Mouse (Mus musculus) CH12.LX (cell line): ENCODE results near the gene Dhrs1. TPM values are rescaled to one million over a fixed set of nuclear protein-coding genes. Genes with fewer than 3 reads are reported as not detected.

Experiments used
- DNase-seq: peaks from one replicate; pipeline ENCODE4 v3.0.0-alpha.2; 2013; ENCODE audit errors: extremely low read depth
- H3K27ac ChIP-seq: 2 replicates; pipeline ENCODE4 v1.5.1; 2012; ENCODE audit warnings: low read depth, mild to moderate bottlenecking, control low read depth, moderate library complexity; ENCODE audit not compliant: insufficient read depth
- H3K27me3 ChIP-seq: replicated peaks from 2 replicates; pipeline ENCODE3; 2012; ENCODE audit warnings: inconsistent platforms
- H3K36me3 ChIP-seq, 2 experiments: replicated peaks in 1 of 2; 2 replicates each; pipeline versions ENCODE3 to v1.6.1; 2012; ENCODE audit warnings: inconsistent platforms in 1 of 2, low read length in 1 of 2, mild to moderate bottlenecking in 1 of 2, mixed read lengths in 1 of 2, moderate library complexity in 1 of 2; ENCODE audit not compliant: control insufficient read depth in 1 of 2, insufficient read depth in 1 of 2
- H3K4me1 ChIP-seq, 2 experiments: 2 replicates each; pipeline ENCODE4 v1.6.1; 2012; ENCODE audit warnings: inconsistent platforms in 1 of 2, moderate library complexity in 1 of 2; ENCODE audit not compliant: insufficient read depth in 2 of 2, control insufficient read depth in 1 of 2
- H3K4me2 ChIP-seq: 2 replicates; pipeline ENCODE4 v1.6.1; 2012; ENCODE audit warnings: low read depth, mild to moderate bottlenecking, control low read depth; ENCODE audit not compliant: poor library complexity, insufficient read depth, severe bottlenecking
- H3K4me3 ChIP-seq, 3 experiments: fragments of 150-350 bp in 1 of 3; sonication (generic) in 1 of 3; replicated peaks in 1 of 3; 2 replicates each; pipeline versions ENCODE3 to v1.5.1; 2011 to 2012; ENCODE audit warnings: low read depth in 2 of 3, low read length in 2 of 3, mild to moderate bottlenecking in 2 of 3, moderate library complexity in 2 of 3, control low read depth in 1 of 3, improper control_type of control experiment in 1 of 3, inconsistent platforms in 1 of 3, mixed read lengths in 1 of 3; ENCODE audit not compliant: poor library complexity in 1 of 3
- H3K79me2 ChIP-seq: replicated peaks from 2 replicates; pipeline ENCODE4 v1.6.1; 2012; ENCODE audit warnings: mild to moderate bottlenecking, moderate library complexity; ENCODE audit not compliant: control insufficient read depth, poor library complexity, insufficient read depth, severe bottlenecking; ENCODE audit errors: extremely low read depth
- H3K9ac ChIP-seq: 2 replicates; pipeline ENCODE4 v1.6.1; 2012; ENCODE audit warnings: low read depth, mild to moderate bottlenecking, control low read depth, moderate library complexity; ENCODE audit not compliant: insufficient read depth
- H3K9me3 ChIP-seq: replicated peaks from 2 replicates; pipeline ENCODE3; 2012; ENCODE audit warnings: low read length, inconsistent platforms, mixed read lengths
- BHLHE40 ChIP-seq: IDR thresholded peaks from 2 replicates; pipeline ENCODE4 v1.6.1; 2011; ENCODE audit warnings: mild to moderate bottlenecking, low read depth, low read length, improper control_type of control experiment
- CHD2 ChIP-seq: IDR thresholded peaks from 2 replicates; pipeline ENCODE4 v1.6.1; 2011; ENCODE audit warnings: low read length, improper control_type of control experiment
- E2F4 ChIP-seq: IDR thresholded peaks from 2 replicates; pipeline ENCODE4 v1.6.1; 2011; ENCODE audit warnings: low read depth, low read length, improper control_type of control experiment; ENCODE audit not compliant: insufficient replicate concordance
- ELF1 ChIP-seq: IDR thresholded peaks from 2 replicates; pipeline ENCODE4 v1.6.1; 2014; ENCODE audit warnings: low read depth, mild to moderate bottlenecking, inconsistent platforms, low read length, improper control_type of control experiment
- EP300 ChIP-seq: IDR thresholded peaks from 2 replicates; pipeline ENCODE4 v1.6.1; 2011; ENCODE audit warnings: low read length, improper control_type of control experiment
- ETS1 ChIP-seq: conservative IDR thresholded peaks from 2 replicates; pipeline ENCODE4 v1.6.1; 2012; ENCODE audit warnings: low read depth, mild to moderate bottlenecking, inconsistent platforms, low read length, improper control_type of control experiment, moderate library complexity
- GABPA ChIP-seq: IDR thresholded peaks from 2 replicates; pipeline ENCODE4 v1.6.1; 2012; ENCODE audit warnings: low read depth, low read length, improper control_type of control experiment, inconsistent platforms; ENCODE audit not compliant: insufficient replicate concordance
- HCFC1 ChIP-seq: IDR thresholded peaks from 2 replicates; pipeline ENCODE4 v1.6.1; 2012; ENCODE audit warnings: low read depth, mild to moderate bottlenecking, inconsistent platforms, low read length, improper control_type of control experiment
- JUN ChIP-seq: IDR thresholded peaks from 2 replicates; pipeline ENCODE4 v1.6.1; 2011; ENCODE audit warnings: low read depth, mild to moderate bottlenecking, low read length, improper control_type of control experiment, moderate library complexity; ENCODE audit not compliant: insufficient read depth
- MAFK ChIP-seq: IDR thresholded peaks from 2 replicates; pipeline ENCODE4 v1.6.1; 2011; ENCODE audit warnings: low read length, improper control_type of control experiment; ENCODE audit not compliant: insufficient replicate concordance
- MAZ ChIP-seq: IDR thresholded peaks from 2 replicates; pipeline ENCODE4 v1.6.1; 2012; ENCODE audit warnings: low read depth, mild to moderate bottlenecking, inconsistent platforms, low read length, improper control_type of control experiment, moderate library complexity
- MEF2A ChIP-seq: IDR thresholded peaks from 2 replicates; pipeline ENCODE4 v1.6.1; 2014; ENCODE audit warnings: low read depth, mild to moderate bottlenecking, inconsistent platforms, low read length, improper control_type of control experiment, borderline replicate concordance
- MYC ChIP-seq: IDR thresholded peaks from 2 replicates; pipeline ENCODE4 v1.6.1; 2011; ENCODE audit warnings: low read depth, mild to moderate bottlenecking, improper control_type of control experiment, low read length
- NRF1 ChIP-seq: IDR thresholded peaks from 2 replicates; pipeline ENCODE4 v1.6.1; 2014; ENCODE audit warnings: low read depth, mild to moderate bottlenecking, inconsistent platforms, low read length, improper control_type of control experiment, moderate library complexity
- PAX5 ChIP-seq: IDR thresholded peaks from 2 replicates; pipeline ENCODE4 v1.6.1; 2012; ENCODE audit warnings: low read length, inconsistent platforms, mixed read lengths
- POLR2AphosphoS2 ChIP-seq: IDR thresholded peaks from 2 replicates; pipeline ENCODE4 v1.6.1; 2011; ENCODE audit warnings: low read depth, low read length, improper control_type of control experiment
- SMC3 ChIP-seq: IDR thresholded peaks from 2 replicates; pipeline ENCODE4 v1.6.1; 2011; ENCODE audit warnings: low read depth, low read length, improper control_type of control experiment
- TBP ChIP-seq: conservative IDR thresholded peaks from 2 replicates; pipeline ENCODE4 v1.6.1; 2011; ENCODE audit warnings: low read depth, low read length, improper control_type of control experiment
- TCF12 ChIP-seq: IDR thresholded peaks from 2 replicates; pipeline ENCODE4 v1.6.1; 2014; ENCODE audit warnings: low read depth, mild to moderate bottlenecking, inconsistent platforms, low read length, improper control_type of control experiment
- UBTF ChIP-seq: IDR thresholded peaks from 2 replicates; pipeline ENCODE4 v1.6.1; 2012; ENCODE audit warnings: low read depth, mild to moderate bottlenecking, inconsistent platforms, low read length, improper control_type of control experiment, moderate library complexity
- USF2 ChIP-seq: conservative IDR thresholded peaks from 2 replicates; pipeline ENCODE4 v1.6.1; 2011; ENCODE audit warnings: low read depth, low read length, improper control_type of control experiment
- ZC3H11A ChIP-seq: IDR thresholded peaks from 2 replicates; pipeline ENCODE4 v1.6.1; 2012; ENCODE audit warnings: low read depth, mild to moderate bottlenecking, inconsistent platforms, low read length, improper control_type of control experiment
- ZMIZ1 ChIP-seq: IDR thresholded peaks from 2 replicates; pipeline ENCODE4 v1.6.1; 2012; ENCODE audit warnings: low read depth, mild to moderate bottlenecking, inconsistent platforms, low read length, improper control_type of control experiment
- ZNF384 ChIP-seq: IDR thresholded peaks from 2 replicates; pipeline ENCODE4 v1.6.1; 2012; ENCODE audit warnings: low read depth, low read length, improper control_type of control experiment, inconsistent platforms
- dilution Hi-C: fragments of 300-500 bp; cut with MboI; formaldehyde crosslinking; loops from 2 replicates; pipeline ENCODE4 v1.14.3; 2020; ENCODE audit warnings: low sequenced_read_pairs; ENCODE audit not compliant: extremely low pct_unique_long_range_greater_than_20kb, extremely low pct_ligation_motif_present
- in situ Hi-C: fragments of 300-500 bp; cut with MboI; formaldehyde crosslinking; loops from 3 replicates; pipeline ENCODE4 v1.14.3; 2019; ENCODE audit warnings: low sequenced_read_pairs, low pct_ligation_motif_present, low pct_unique_long_range_greater_than_20kb, mixed read lengths
- polyA plus RNA-seq: library from polyadenylated mRNA; unstranded; fragments of >175 nt; gene quantifications from 2 replicates; pipeline ENCODE4 v1.2.1, GENCODE M21; 2012; ENCODE audit warnings: low read depth; ENCODE audit not compliant: insufficient read length
- total RNA-seq, 2 experiments: library from RNA; depleted of rRNA; stranded (reverse); fragments of 300-350 nt in 1 of 2; fragments of >200 nt in 1 of 2; gene quantifications; 2 replicates each; pipeline ENCODE4 v1.2.3; 2012 to 2014

Dhrs1 gene
- total and polyA plus RNA-seq, 3 experiments = 26.1 to 34.1 (median 33.2) TPM

DNA sequence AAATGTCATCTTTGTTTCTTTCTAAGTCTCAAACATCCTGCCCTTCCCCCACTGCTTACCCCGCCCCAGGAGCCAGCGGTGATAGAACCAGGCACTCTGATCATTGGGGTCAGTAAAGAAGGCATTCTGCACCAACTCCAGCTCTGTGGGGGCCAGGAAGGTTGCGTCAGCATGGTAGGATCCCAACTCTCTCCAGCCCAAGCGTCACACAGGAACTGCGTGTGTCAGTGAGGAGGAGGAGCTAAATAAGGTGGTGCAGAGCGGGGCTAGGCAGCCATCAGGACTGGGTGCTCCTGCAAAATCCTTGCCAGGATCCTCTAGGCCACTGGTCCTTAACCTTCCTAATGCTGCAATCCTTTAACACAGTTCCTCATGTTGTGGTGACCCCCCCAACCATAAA is 25.8 kb downstream of the Dhrs1 start:
- peaks cover 9 to 32% of the 10 kb centered on the region in 2 experiments for H3K4me1 ChIP-seq
- in situ Hi-C loops (no loop called here), dilution Hi-C loops (no loop called here)
- no peak for DNase-seq
- H3K9me3 ChIP-seq = no peaks in the 10 kb centered on the region
- no peak overlapping the region for H3K9ac ChIP-seq
- TF ChIP-seq MAZ (no peak), EP300 (no peak), MEF2A (no peak), MYC (no peak), TBP (no peak), POLR2AphosphoS2 (no peak), GABPA (no peak)
- H3K4me3 ChIP-seq = no peak overlapping the region
- no peak overlapping the region for H3K27ac ChIP-seq
- peaks cover 35 to 48% of the 10 kb centered on the region in 2 experiments for H3K36me3 ChIP-seq
- no peaks in the 10 kb centered on the region for H3K79me2 ChIP-seq
- H3K4me2 ChIP-seq = no peak overlapping the region
- H3K27me3 ChIP-seq = no peaks in the 10 kb centered on the region

DNA sequence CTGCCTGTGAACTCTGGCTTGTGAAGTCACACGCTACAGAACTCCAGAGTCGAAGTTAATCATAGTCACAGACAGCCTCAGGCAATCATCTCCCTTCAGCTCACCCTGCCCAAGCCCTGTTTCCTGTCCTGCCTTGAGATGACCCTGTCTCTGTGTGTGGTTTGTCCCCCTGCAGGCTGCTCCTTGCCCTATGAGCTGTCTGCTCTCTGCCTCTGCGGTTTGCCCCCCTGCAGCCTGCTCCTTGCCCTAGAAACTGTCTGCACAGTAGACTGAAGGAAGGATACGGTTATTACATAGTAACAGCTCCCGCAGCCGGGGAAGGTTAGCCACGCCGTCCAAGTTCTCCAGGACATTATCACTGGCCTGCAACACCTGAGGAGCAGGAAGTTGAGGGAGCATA is 28.6 kb downstream of the Dhrs1 start:
- H3K4me2 ChIP-seq = no peak overlapping the region
- dilution Hi-C loops (no loop called here), in situ Hi-C loops (no loop called here)
- no peak for DNase-seq
- peaks cover 35 to 48% of the 10 kb centered on the region in 2 experiments for H3K36me3 ChIP-seq
- TF ChIP-seq ZC3H11A (no peak), E2F4 (no peak)
- H3K4me1 ChIP-seq = peaks cover 0 to 9% of the 10 kb centered on the region in 2 experiments; a peak in 2 of 4 replicates
- H3K4me3 ChIP-seq = no peak overlapping the region
- H3K9ac ChIP-seq = no peak overlapping the region
- no peaks in the 10 kb centered on the region for H3K9me3 ChIP-seq
- H3K79me2 ChIP-seq = no peaks in the 10 kb centered on the region
- H3K27me3 ChIP-seq = no peaks in the 10 kb centered on the region
- no peak overlapping the region for H3K27ac ChIP-seq

DNA sequence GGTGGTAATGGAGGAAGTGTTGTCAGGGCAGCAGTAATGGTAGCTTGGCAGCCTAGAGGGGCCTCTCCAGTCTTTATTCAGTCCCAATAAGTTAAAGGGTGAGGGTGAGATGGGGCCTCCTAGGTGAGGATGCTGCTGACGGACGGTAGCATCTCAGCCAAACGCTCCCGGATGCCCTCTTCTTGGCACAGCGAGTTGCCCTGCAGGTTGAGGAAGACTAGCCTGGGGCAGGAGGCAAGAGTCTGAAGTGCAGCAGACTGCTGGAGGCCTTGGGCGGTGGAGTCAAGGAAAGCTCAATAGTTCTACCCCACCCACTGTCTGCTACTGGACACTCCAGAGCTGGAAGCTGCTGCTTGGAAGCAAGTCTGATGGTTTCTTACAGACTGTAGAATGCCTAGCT is 29.2 kb downstream of the Dhrs1 start:
- H3K4me1 ChIP-seq = peaks cover 0 to 6% of the 10 kb centered on the region in 2 experiments; a peak in 2 of 4 replicates
- H3K27me3 ChIP-seq = no peaks in the 10 kb centered on the region
- H3K4me3 ChIP-seq = no peak overlapping the region
- no peak for DNase-seq
- TF ChIP-seq SMC3 (no peak), GABPA (no peak), ELF1 (no peak), UBTF (no peak), CHD2 (no peak), JUN (no peak), TCF12 (no peak), HCFC1 (no peak), ZMIZ1 (no peak), NRF1 (no peak), ETS1 (no peak), MAFK (no peak), E2F4 (no peak), BHLHE40 (no peak), PAX5 (no peak), ZNF384 (no peak), USF2 (no peak), EP300 (no peak), MEF2A (no peak)
- H3K9ac ChIP-seq = no peak overlapping the region
- H3K27ac ChIP-seq = no peak overlapping the region
- dilution Hi-C loops = no loop called here
- no peaks in the 10 kb centered on the region for H3K79me2 ChIP-seq
- H3K9me3 ChIP-seq = no peaks in the 10 kb centered on the region
- H3K4me2 ChIP-seq = no peak overlapping the region
- in situ Hi-C loops = no loop called here
- H3K36me3 ChIP-seq = peaks cover 35 to 48% of the 10 kb centered on the region in 2 experiments
